Mouse (Mus musculus): ENCODE results near the gene Aco2.

The Aco2 gene

DNA sequence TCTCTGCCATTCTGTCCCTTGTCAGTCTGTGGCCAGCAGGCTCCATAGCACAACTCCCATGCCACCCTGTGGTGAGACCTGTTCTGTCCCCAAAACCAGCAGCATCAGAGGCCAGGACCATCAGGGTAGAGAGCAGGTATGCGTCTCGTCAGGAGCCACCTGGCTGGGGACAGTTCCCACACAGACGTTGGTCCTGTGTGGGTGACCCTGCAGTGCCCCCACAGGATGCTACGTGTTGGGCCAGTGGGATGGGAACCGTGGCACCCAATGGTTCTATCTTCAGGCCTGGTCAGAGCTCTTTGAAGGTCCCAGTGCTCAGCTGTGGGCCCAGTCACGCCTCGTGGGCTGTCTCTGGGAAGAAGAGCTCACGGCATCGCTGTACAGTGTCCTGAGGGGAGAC is 79.0 kb downstream of the Aco2 start:
- no peak for DNase-seq

DNA sequence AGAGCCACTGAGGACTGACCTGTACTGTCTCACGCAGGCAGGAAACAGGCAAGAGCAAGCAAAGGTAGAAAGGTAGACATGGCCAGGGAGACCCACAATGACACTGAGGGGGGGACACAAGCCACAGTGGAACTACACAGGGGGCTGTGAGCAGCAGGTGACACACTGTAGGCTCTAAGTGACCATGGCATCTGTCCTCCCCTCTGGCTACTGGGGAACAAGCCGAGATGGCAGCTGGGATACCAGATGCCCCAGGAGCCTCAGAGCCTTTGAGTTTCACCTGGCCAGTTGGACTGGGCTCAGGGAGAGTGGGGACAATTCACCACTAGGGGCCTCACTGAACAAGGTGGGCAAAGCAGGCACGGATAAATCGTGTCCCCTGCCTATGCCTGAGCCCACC is 80.2 kb downstream of the Aco2 start:
- DNase-seq, result no peak

DNA sequence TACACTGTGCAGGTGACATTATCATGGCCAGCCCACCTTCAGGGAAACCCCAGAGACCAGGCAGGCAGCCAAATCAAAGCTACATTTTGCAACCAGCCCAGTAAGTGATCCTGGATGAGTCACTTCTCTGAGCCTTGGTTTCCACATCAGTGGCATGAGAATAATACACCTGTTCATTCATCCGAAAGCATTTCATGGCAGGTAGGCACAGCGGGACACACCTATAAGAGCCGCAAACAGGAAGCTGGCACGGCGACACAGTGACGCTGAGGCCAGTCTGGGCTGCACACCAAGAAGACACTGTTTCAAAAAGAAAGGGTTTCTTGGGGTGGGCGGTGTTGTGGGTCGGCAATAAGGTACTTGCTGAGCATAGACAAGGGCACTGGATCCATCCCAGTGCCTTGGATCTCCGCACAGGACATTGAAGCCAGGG is 82.1 kb downstream of the Aco2 start:
- peak; percentile 71 for DNase-seq

DNA sequence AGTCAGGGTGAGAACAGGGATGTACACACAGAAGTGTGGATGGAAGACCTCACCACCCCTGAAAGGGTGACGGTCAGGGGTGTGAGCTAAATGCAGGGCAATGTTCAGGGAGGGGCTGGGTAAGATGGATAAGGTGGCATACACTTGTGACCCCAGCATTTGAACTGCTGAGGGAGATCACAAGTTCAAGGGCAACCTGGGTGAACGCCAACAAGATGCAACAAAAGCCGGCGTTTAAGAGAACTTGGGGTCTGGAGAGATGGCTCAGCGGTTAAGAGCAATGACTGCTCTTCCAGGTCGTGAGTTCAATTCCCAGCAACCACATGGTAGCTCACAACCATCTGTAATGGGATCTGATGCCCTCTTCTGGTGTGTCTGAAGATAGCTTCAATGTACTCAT is 82.6 kb downstream of the Aco2 start:
- DNase-seq, result no peak

DNA sequence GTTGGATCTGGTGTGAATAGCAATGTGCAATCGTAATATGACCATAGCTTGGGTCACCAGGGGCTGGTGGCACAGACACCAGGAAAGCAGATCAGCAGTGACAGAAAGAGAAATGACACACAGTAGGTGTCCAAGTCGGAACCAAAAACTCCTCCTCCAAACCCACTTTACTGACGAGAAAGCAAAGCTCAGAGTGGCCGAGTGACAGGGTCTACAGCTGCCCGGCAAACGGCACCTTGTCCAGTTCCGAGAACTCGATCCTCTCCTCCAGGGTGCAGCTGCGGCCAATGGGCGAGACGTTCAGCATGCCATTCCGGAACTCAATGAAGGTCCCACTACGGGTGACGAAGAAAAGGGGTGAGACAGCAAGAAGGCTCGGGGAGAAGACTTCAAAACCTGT is 83.3 kb downstream of the Aco2 start:
- DNase-seq, result no peak

DNA sequence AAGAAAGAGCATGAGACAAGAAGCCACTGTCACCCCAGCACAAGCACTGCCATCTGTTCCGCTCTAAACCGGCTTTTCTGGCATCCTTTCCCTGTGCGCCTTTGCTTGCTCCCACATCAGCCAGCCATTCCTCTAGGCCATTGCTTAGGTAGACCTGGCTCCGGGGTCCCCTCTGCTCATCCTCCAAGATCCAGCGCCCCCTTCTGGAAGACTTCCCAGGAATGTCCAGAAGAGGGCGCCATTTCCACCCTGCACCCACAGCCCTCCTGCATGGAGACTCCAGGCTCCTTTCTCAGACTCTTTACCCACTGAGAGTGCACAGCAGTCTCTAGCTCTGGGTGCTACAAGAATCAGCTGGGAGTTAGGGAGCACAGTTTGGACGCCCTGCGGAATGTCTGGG is 84.3 kb downstream of the Aco2 start:
- DNase-seq, result peak; percentile 61

DNA sequence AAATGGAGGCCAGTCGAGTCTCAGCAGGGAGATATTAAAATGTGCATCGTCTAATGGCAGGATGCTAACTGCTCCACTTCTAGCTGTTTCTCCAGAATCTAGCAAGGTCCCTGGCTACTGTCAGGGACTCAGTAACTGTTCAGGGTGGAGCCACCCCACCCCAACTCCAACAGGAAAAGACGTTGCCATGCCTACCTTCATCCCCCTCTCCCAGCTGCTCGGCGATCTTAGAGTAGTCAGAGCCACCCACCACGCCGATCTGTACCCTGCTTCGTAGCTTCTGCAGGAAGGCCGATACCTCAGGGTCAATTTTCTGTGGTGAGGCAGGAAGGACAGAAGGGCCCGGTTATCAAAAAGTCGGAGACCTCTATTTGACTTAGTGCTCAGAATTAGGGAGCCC is 85.5 kb downstream of the Aco2 start:
- DNase-seq, result no peak

DNA sequence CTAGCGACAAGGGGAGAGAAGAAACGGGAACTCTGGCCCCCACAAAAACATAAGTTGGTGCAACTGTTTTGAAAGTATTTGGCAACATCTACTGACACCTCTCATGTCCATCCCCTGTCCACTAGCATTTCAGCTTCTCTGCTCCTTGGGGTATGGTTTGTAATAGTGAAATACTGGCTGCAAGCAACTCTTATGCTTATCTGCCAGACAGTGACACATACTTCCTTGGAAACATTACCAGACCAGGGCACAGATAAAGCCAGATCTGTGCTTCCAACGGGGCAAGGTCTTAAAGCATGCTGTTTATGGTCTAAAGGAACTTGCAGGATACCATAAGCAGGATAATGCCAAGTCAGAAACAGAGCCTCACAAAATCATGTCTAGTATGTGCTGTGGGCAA is 86.8 kb downstream of the Aco2 start:
- no peak for DNase-seq

DNA sequence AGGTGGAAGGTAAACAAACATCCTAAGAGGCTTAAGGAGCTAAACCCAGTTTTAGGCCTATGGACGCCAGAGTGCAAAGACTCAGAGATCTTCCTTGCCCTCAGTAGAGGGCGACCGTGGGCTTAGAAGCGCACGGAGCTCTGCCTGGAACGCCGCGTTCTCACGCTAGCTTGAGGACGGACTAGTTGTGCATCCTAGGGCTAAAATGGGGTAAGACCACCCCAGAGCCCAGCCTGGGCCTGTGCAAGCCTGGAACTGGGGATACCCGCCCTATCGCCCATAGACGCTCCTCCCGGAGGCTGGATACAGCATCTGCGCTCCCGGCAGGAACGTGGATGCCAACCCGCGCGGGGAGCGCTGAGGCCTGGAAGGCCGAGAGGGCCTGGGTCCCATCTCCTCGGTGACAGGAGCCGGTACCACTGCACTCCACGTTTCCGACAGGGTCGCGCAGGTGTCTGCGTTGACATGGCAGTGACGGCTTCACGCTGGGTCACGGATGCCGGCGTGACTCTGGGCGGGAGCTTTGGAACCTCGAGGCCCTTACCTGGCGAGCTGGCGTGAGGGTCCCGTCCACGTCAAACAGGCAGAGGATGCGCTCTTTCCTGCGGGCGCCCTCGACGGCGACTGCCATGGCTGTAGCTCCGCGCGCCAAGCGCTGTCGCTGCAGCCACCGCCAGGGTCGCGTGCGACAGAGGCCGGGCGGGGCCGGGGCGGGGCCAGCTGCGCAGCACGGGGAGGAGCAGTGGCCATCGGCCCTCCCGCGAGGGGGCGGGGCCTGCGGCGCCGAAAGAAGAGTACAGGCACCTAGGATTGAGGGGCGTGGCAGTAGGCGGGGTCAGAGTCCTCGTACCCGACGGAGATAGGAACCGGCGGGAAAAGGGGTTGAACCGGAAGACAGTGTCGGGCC is 88.3 kb downstream of the Aco2 start, which contains the start of gene Pmm1:
Gene Pmm1 (minus strand): TSS at position 760 of the 907 bp plus-strand sequence.
- DNase-seq, result peak; percentile 99

DNA sequence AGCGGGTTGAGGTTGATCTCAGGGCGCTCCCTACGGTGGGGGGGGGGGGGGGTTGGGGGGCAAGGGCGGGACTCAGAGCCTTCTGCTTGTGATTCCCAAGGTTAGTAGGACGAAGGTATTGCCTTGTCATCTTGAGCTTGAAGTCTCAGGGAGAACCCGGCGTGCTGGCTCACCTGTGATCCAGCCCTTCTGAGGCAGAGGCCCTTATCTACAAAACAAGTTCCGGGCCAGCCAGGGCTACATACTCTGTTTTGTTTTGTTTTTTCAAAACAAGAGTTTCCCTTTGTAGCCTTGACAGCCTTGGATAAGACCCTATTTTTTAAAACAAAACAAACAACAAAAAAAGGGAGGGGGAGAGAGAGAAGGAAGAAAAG is 89.0 kb downstream of the Aco2 start:
- DNase-seq, result peak; percentile 31

DNA sequence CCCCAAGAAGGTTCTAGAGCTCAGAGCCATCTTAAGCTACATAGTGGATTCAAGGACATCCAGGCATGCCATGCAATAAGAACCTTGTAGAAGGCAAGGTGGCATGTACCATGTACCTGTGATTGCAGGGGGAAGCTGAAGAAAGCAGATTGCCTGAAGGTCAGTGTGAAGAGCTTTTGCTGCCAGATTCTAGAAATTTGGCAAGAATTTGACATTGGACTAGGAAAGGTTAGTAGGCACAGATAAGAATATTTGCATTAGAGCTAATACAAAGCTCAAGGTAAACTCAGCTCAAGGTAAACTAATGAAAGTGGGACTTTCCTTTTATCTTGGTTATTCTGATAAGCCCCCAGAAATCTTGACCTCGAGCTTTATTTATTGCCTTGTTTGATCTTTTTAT is 92.2 kb downstream of the Aco2 start:
- DNase-seq, result no peak

Data from cerebellum, adult 8-10 months (tissue).